Comparison of ENCODE assay signal across 24 mouse cellular contexts in genomic region chr11:50942386-50942785, GRCm38 (mm10). TPM values are rescaled to one million over a fixed set of nuclear protein-coding genes. Genes with fewer than 3 reads are reported as not detected.
"Had no signal": no experiment of that assay in that cellular context is flagged by ENCODE, and none has a peak within 500 bp of the region (broad histone marks: within the 10 kb centered on the region; RNA-seq: fewer than 3 reads in every experiment).

No protein-coding gene starts in this region.

- H3K27me3 ChIP-seq: limb, embryonic 12.5 days had no signal

- H3K4me1 ChIP-seq: limb, embryonic 12.5 days; limb, embryonic 15.5 days had no signal

- H3K36me3 ChIP-seq: limb, embryonic 12.5 days; limb, embryonic 15.5 days had no signal

- H3K9ac ChIP-seq: limb, embryonic 12.5 days; limb, embryonic 15.5 days; liver, embryonic 14.5 days; liver, postnatal 0 days; lung, embryonic 14.5 days had no signal

- DNase-seq: kidney, adult 2 months; kidney, postnatal 36 days; left cerebral cortex, postnatal 4 days; liver, postnatal 0 days; lung, embryonic 14.5 days; midbrain, embryonic 14.5 days; thymus, postnatal 36 days had no signal

- H3K4me3 ChIP-seq: limb, embryonic 12.5 days; limb, embryonic 15.5 days had no signal

- H3K9me3 ChIP-seq: limb, embryonic 12.5 days; limb, embryonic 15.5 days had no signal

- ATAC-seq: intestine, embryonic 16.5 days; liver, postnatal 0 days; lung, postnatal 0 days had no signal

- H3K4me2 ChIP-seq: limb, embryonic 12.5 days; limb, embryonic 15.5 days; liver, embryonic 11.5 days; lung, embryonic 14.5 days; midbrain, embryonic 11.5 days had no signal

- H3K27ac ChIP-seq: kidney, postnatal 0 days; limb, embryonic 12.5 days; limb, embryonic 15.5 days; liver, embryonic 14.5 days; macrophage had no signal

RNA-seq across cellular contexts. Expression of gene 4933414I15Rik, which starts 1.2 kb away (rescaled TPM):
- polyA plus RNA-seq: intestine, embryonic 16.5 days; kidney, adult 2 months; kidney, postnatal 0 days; limb, embryonic 12.5 days; limb, embryonic 15.5 days; liver, embryonic 11.5 days; liver, embryonic 14.5 days; liver, postnatal 0 days; lung, embryonic 14.5 days; lung, postnatal 0 days; macrophage; midbrain, embryonic 11.5 days; midbrain, embryonic 14.5 days; midbrain, postnatal 0 days; neural tube, embryonic 11.5 days; neural tube, embryonic 14.5 days; small intestine, adult 2 months; spleen, adult 2 months; stomach, embryonic 16.5 days; thymus, postnatal 0 days; urinary bladder, adult 2 months had no signal

RNA-seq across cellular contexts. Expression of gene Zfp354b, which starts 11.0 kb away (rescaled TPM):
- polyA plus RNA-seq: macrophage; small intestine, adult 2 months; spleen, adult 2 months had no signal

RNA-seq across cellular contexts. Expression of gene Prop1, which starts 11.2 kb away (rescaled TPM):
- polyA plus RNA-seq: intestine, embryonic 16.5 days; kidney, adult 2 months; kidney, postnatal 0 days; limb, embryonic 12.5 days; limb, embryonic 15.5 days; liver, embryonic 11.5 days; liver, embryonic 14.5 days; liver, postnatal 0 days; lung, embryonic 14.5 days; lung, postnatal 0 days; macrophage; midbrain, embryonic 11.5 days; midbrain, embryonic 14.5 days; midbrain, postnatal 0 days; neural tube, embryonic 11.5 days; neural tube, embryonic 14.5 days; small intestine, adult 2 months; spleen, adult 2 months; stomach, embryonic 16.5 days; thymus, postnatal 0 days; urinary bladder, adult 2 months had no signal

RNA-seq across cellular contexts. Expression of gene Olfr1378, which starts 23.9 kb away (rescaled TPM):
- polyA plus RNA-seq: intestine, embryonic 16.5 days; kidney, adult 2 months; kidney, postnatal 0 days; limb, embryonic 12.5 days; limb, embryonic 15.5 days; liver, embryonic 11.5 days; liver, embryonic 14.5 days; liver, postnatal 0 days; lung, embryonic 14.5 days; lung, postnatal 0 days; macrophage; midbrain, embryonic 11.5 days; midbrain, embryonic 14.5 days; neural tube, embryonic 11.5 days; neural tube, embryonic 14.5 days; small intestine, adult 2 months; spleen, adult 2 months; stomach, embryonic 16.5 days; thymus, postnatal 0 days; urinary bladder, adult 2 months had no signal
